Mouse (Mus musculus): ENCODE measurements at regions not wholly inside any gene's neighbourhood (a gene's known extent, or its start where the extent isn't known, plus 50 kb on each side); places are given as distances from the start of the nearest gene placed in this dataset.

DNA sequence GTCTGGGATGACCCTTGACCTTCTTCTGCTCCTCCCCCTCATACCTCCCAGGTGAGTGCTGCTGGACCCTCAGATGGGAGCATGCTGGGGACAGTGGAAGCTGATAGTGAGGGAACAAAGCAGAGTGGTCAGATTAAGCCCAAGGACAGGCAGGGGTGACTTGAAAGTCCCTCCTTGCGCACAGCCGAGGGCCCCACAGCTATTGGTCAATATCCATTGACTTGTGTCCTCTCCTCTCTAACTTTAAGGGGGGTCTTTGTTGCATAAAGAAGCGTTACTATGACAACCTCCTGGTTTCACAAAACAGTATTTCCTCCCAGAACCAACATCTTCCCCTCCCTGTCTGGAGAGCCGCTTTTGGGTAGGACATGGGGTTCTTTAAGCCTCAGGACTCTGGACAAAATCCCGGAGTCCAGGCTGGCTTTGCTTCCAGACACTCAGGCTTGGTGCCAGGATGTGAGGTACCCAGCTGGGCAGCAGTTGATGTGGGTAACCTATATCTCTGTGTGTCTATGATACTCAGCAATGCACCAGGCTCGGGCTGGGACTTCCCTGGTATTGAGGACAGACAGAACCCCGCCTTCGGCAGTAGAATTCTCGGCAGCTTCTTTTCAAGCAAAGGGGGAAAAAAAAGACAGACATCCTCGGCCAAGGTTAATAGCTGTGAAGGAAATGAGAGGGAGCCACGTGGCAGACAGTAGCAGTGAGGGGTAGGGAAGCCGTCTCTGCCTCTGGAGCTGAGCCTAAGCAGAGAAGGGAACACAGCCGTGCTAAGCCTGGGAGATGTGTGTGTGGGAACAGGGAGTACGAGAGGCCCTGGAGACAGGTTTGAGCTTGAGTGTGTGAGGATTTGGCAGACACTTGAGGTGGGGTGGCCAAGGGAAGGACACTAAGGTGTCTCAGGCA lies 66.4 kb downstream of the Tspan17 start:
- TF ChIP-seq CTCF (IDR thresholded peaks at IDR 0.05; ENCODE audit: control insufficient read depth, insufficient read depth, insufficient replicate concordance, low read depth, low read length) (no peak), POLR2A (IDR thresholded peaks at IDR 0.05; ENCODE audit: control insufficient read depth, low read depth, low read length) (no peak)

Data from testis, adult 2 months (tissue).